Mouse (Mus musculus) brain, embryonic 14.5 days (tissue): Measurements from ENCODE around the gene Chd9. TPM values are rescaled to one million over a fixed set of nuclear protein-coding genes. Genes with fewer than 3 reads are reported as not detected.
A peak's percentile ranks its signal among the peaks of the same experiment; 100 is the strongest.
"Not testable (repeated sequence)": the region's sequence is repeated elsewhere in the genome, so short reads cannot be mapped to it uniquely, and the experiment has no call there.

Experiments used
- DNase-seq: peaks from one replicate; pipeline ENCODE4 v3.0.0-alpha.2; 2011; ENCODE audit warnings: low read depth
- CTCF ChIP-seq: fragments of 200-500 bp; IDR thresholded peaks from 2 replicates; pipeline ENCODE4 v1.5.1; 2012; ENCODE audit warnings: inconsistent platforms, mild to moderate bottlenecking, moderate library complexity, borderline replicate concordance; ENCODE audit not compliant: insufficient read depth, insufficient read length; ENCODE audit errors: extremely low read depth
- POLR2A ChIP-seq: fragments of 200-500 bp; IDR thresholded peaks from 2 replicates; pipeline ENCODE4 v1.6.1; 2012; ENCODE audit warnings: mild to moderate bottlenecking, inconsistent platforms, borderline replicate concordance; ENCODE audit not compliant: poor library complexity, insufficient read depth, insufficient read length, severe bottlenecking; ENCODE audit errors: extremely low read depth
- polyA plus RNA-seq: library from polyadenylated mRNA; depleted of rRNA; stranded (reverse); fragments of >200 nt; gene quantifications from 2 replicates; pipeline ENCODE4 v1.2.3, GENCODE M21; 2012

Chd9 gene
- polyA plus RNA-seq, 1 experiment = 74.7 TPM

GRCm38 (mm10) chr8:90906922-90907321 is 78.8 kb downstream of the Chd9 start:
- no peak for DNase-seq
- TF ChIP-seq CTCF (no peak), POLR2A (no peak)

DNA sequence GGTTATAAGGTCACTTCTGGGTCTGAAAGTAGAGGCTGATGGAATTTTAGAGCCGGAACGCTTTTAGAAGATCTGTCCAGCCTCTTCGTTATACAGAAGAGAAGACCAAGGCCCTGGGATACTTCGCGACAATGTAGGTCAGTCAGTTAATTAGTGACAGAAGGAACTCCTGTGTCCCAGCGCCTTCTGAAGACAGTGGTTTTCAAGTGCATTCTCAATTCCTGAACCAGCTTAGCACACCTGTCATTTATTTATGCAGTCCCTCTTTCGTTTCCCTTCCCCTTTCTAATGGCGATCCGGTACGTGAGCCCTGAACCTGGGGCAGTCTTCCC is 79.3 kb downstream of the Chd9 start:
- no peak for TF ChIP-seq POLR2A
- no peak for TF ChIP-seq CTCF
- DNase-seq = peak; percentile 43

GRCm38 (mm10) chr8:90907848-90908551 is 79.8 kb downstream of the Chd9 start:
- DNase-seq = peak; percentile 95

DNA sequence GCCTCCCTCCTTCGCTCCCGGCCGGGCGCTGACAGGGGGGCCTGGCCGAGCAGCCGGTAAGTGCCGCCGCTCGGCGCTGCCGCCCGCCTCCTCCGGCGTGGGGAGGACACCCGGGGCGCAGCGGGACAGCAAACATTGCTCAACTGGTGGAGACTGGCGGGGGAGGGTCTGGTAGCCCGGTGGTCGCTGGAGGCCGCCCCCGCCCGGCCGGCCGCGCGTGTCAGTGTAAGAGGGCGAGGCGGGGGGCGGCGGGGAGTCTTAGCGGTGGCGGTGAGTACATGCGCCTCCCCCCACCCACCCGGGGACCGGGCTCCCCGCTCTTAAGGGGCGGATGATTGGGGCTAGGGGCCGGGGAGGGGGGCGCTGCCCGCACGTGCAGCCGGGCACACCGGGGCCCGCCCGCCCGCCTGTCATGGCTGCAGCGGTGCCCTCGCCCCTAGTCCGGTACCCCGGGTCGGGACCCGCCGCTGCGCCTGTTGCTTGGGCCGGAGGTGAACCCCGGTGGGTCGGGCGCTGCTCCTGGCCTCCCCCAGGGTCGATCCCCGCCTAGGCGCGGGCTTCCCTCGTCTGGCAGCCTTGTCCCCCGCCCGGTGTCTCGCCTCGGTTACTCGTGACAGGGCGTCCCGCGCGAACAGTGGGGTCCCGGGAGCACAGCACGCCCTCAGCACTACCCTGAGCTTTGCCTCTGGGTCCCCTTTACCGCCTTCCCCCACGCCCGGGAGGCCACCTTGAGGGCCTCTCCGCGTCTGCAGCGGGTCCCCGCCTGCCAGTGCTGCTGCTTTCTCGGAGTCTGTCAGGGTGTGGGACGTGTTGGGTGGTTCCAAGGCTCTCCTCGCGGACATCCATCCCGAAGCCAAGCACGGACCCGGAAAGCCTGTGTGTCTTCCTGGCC is 80.7 kb downstream of the Chd9 start:
- TF ChIP-seq CTCF = no peak
- TF ChIP-seq POLR2A = 0 out of 2 replicates have a peak, but pooled peaks have one; percentile 19
- peak; percentile 55 for DNase-seq

More at GRCm38 (mm10) chr8:90907848-90908551, 79.8 kb downstream of the Chd9 start:
- peak; percentile 29; the same call in 1 of the 2 replicates for TF ChIP-seq CTCF
- TF ChIP-seq POLR2A = peak; percentile 53; the same call in 1 of the 2 replicates

- TF ChIP-seq CTCF (no peak), POLR2A (no peak)
- DNase-seq = no peak
Observed at GRCm38 (mm10) chr8:90923158-90923905, 95.2 kb downstream of the Chd9 start.

DNA sequence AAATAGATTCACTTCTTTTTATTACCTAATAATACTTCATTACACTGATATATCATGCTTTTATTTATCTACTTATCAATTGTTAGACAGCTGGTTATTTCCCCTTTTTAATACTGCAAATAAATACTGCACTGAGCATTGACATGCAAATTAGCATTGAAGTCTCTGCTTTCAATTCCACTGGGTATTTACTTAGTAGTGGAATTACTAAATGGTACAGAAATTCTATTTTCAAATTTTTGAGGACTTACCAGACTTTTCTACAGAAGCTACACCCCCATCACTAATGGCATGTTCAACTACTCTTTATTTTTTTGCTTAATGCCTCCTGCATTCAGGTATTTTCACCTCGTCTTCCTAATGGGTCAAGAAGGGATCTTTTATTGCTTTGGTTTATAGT is 100.3 kb downstream of the Chd9 start:
- TF ChIP-seq CTCF (no peak), POLR2A (no peak)

GRCm38 (mm10) chr8:90930125-90930524 is 102.0 kb downstream of the Chd9 start:
- not testable (repeated sequence) for DNase-seq

More for the DNA sequence above, 100.3 kb downstream of the Chd9 start:
- no peak for DNase-seq

GRCm38 (mm10) chr8:90932934-90933333 is 104.8 kb downstream of the Chd9 start:
- no peak for TF ChIP-seq CTCF
- no peak for TF ChIP-seq POLR2A
- no peak for DNase-seq

- no peak for DNase-seq
- TF ChIP-seq POLR2A (no peak), CTCF (no peak)
Observed at GRCm38 (mm10) chr8:90934786-90935185, 106.6 kb downstream of the Chd9 start.

DNA sequence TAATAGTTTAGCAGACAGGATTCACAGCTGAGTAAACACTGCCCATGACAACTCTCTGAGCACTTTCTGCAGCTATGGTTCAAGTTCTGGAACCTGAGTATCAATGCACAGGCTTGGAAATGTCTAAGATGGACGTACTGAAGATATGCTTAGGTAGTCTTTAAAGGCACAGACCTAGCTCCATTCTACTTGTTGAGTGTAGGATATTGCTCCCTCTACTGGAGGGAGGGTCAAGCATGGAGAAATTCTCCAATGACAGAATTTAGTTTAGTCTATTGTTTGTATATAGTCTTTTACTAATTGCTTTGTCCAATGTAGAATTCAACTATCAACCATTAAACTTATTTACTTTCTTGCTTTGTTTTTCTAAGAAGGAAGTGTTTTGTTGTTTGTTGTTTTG is 108.7 kb downstream of the Chd9 start:
- TF ChIP-seq POLR2A (no peak), CTCF (no peak)
- DNase-seq = peak; percentile 46

DNA sequence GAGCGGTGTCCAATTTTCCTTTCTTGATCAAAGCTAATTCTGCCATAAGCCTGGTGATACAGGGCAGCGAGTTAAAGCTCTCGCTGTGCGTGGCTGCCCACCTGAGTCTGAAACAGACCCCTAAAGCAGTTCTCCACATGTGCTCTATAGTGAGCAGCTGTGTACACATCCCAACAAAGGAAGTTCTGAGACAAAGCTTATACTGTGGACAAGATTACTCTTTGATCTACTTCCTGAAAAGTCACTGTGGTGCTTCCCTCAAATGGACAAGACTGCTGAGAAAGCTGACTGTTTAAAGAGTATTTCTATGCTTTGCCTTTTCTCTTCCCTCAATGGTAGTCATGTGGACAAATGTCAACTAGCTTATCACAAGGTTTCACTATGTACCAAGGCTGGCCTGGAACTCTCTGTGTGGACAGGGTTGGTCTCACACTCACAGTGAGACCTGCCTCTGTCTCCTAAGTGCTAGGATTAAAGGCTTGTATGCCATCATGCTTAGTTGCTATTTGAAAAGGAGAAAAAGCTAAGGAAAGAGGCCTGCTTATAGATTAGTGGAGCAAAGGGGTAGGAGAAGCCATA is 110.3 kb downstream of the Chd9 start:
- TF ChIP-seq CTCF (no peak), POLR2A (no peak)
- DNase-seq = peak; percentile 4
